Comparison of ENCODE assay signal across 23 mouse cellular contexts in the genomic region with DNA sequence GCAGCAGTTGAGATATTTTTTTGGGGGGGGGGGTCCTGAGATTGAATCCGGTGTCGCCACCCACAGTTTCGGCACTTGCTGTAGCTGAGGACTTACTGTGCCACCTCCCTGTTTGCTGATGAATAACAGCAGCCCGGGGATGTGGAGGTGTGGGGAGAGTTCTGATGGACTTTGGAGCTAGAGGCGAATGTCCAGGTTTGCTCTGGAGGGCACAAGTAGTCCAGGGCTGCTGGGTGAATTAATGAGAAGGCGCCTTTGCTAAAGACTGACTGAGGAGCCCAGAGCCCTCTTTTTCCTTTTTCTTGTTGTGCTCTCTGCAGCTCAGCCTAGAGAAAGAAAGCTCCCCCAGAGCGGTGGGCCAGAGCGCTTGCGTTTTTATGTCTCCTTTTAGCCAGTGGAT. TPM values are rescaled to one million over a fixed set of nuclear protein-coding genes. Genes with fewer than 3 reads are reported as not detected.
DNase-seq lines count a peak whose midpoint lies in the region; ATAC-seq and TF ChIP-seq lines count a peak whose summit lies in the region.
"Had no signal": no experiment of that assay in that cellular context is flagged by ENCODE, and none has a peak within 500 bp of the region (broad histone marks: within the 10 kb centered on the region; RNA-seq: fewer than 3 reads in every experiment).

No protein-coding gene starts in this region.

- H3K4me3 ChIP-seq in heart, embryonic 12.5 days: no peak overlapping the region
- H3K4me3 ChIP-seq in kidney, adult 2 months (ENCODE audit: insufficient read depth, low read depth, low read length): peak overlapping the region; percentile 19; the same call in 1 of the 2 replicates
- H3K4me3 ChIP-seq in liver, embryonic 14.5 days (ENCODE audit: insufficient read depth in 1 of 2, low read depth in 2 of 2, low read length in 2 of 2): no peak overlapping the region
- no peak overlapping the region for H3K4me3 ChIP-seq in midbrain, postnatal 0 days (ENCODE audit: low read depth, low read length)
- no peak overlapping the region for H3K4me3 ChIP-seq in layer of hippocampus, adult 2 months
- H3K4me3 ChIP-seq: embryonic facial prominence, embryonic 10.5 days; forebrain, embryonic 15.5 days; hindbrain, embryonic 13.5 days; midbrain, embryonic 10.5 days; neural tube, embryonic 15.5 days had no signal

- intact Hi-C loops in heart, postnatal 14 days (cut with DNase I): no loop called here

- no peak for TF ChIP-seq EP300 in liver, embryonic 14.5 days (IDR thresholded peaks at IDR 0.05; ENCODE audit: low read depth)

- no peaks in the 10 kb centered on the region for H3K36me3 ChIP-seq in heart, embryonic 12.5 days
- H3K36me3 ChIP-seq in kidney, adult 2 months (ENCODE audit: control insufficient read depth, insufficient read depth, low read length): no peaks in the 10 kb centered on the region
- no peaks in the 10 kb centered on the region for H3K36me3 ChIP-seq in liver, embryonic 14.5 days (replicated peaks; ENCODE audit: control insufficient read depth, insufficient read depth, low read depth)
- H3K36me3 ChIP-seq in midbrain, postnatal 0 days (ENCODE audit: insufficient read depth, low read length): no peaks in the 10 kb centered on the region
- H3K36me3 ChIP-seq: embryonic facial prominence, embryonic 10.5 days; forebrain, embryonic 15.5 days; hindbrain, embryonic 13.5 days; midbrain, embryonic 10.5 days; neural tube, embryonic 15.5 days had no signal

- no peaks in the 10 kb centered on the region for H3K9me3 ChIP-seq in heart, embryonic 12.5 days (replicated peaks)
- no peaks in the 10 kb centered on the region for H3K9me3 ChIP-seq in liver, embryonic 14.5 days (ENCODE audit: control insufficient read depth, low read length)
- no peaks in the 10 kb centered on the region for H3K9me3 ChIP-seq in midbrain, postnatal 0 days (ENCODE audit: low read length)
- H3K9me3 ChIP-seq: embryonic facial prominence, embryonic 10.5 days; forebrain, embryonic 15.5 days; hindbrain, embryonic 13.5 days; midbrain, embryonic 10.5 days; neural tube, embryonic 15.5 days had no signal

- no peak overlapping the region for H3K9ac ChIP-seq in heart, embryonic 12.5 days
- H3K9ac ChIP-seq in liver, embryonic 14.5 days (replicated peaks): no peak overlapping the region
- no peak overlapping the region for H3K9ac ChIP-seq in midbrain, postnatal 0 days (replicated peaks; ENCODE audit: low read length, poor library complexity, severe bottlenecking)
- H3K9ac ChIP-seq: forebrain, embryonic 15.5 days; hindbrain, embryonic 13.5 days; neural tube, embryonic 15.5 days had no signal

- H3K27me3 ChIP-seq in heart, embryonic 12.5 days (replicated peaks): no peaks in the 10 kb centered on the region
- no peaks in the 10 kb centered on the region for H3K27me3 ChIP-seq in kidney, adult 2 months (replicated peaks; ENCODE audit: control insufficient read depth, insufficient read depth, low read length)
- H3K27me3 ChIP-seq in liver, embryonic 14.5 days (ENCODE audit: control insufficient read depth, insufficient read depth, low read length): no peaks in the 10 kb centered on the region
- no peaks in the 10 kb centered on the region for H3K27me3 ChIP-seq in midbrain, postnatal 0 days (ENCODE audit: insufficient read depth, low read length)
- H3K27me3 ChIP-seq: forebrain, embryonic 15.5 days; neural tube, embryonic 15.5 days had no signal

- peaks cover 8% of the 10 kb centered on the region; the same call in 1 of the 2 replicates for H3K4me1 ChIP-seq in heart, embryonic 12.5 days (replicated peaks)
- peaks cover 7% of the 10 kb centered on the region for H3K4me1 ChIP-seq in kidney, adult 2 months (ENCODE audit: control insufficient read depth, insufficient read depth, low read length)
- peaks cover 0 to 5% of the 10 kb centered on the region in 2 experiments; a peak in 2 of 4 replicates for H3K4me1 ChIP-seq in liver, embryonic 14.5 days (replicated peaks; ENCODE audit: control insufficient read depth in 2 of 2, insufficient read depth in 2 of 2, low read length in 1 of 2)
- no peaks in the 10 kb centered on the region for H3K4me1 ChIP-seq in midbrain, postnatal 0 days (ENCODE audit: insufficient read depth, low read length)
- H3K4me1 ChIP-seq: forebrain, embryonic 15.5 days; neural tube, embryonic 15.5 days had no signal

- peak; percentile 67 for DNase-seq in heart, adult 11 months
- DNase-seq in kidney, adult 2 months: peak; percentile 91
- peak; percentile 64 for DNase-seq in kidney, postnatal 10 days
- peak in 1 of 3 experiments; percentile 24 for DNase-seq in liver, embryonic 14.5 days (ENCODE audit: low read depth in 3 of 3, low spot score in 3 of 3)
- no peak for DNase-seq in midbrain, postnatal 0 days (ENCODE audit: low spot score)
- DNase-seq in layer of hippocampus, adult 2 months (ENCODE audit: low spot score in 2 of 2): no peak
- no peak for DNase-seq in heart, postnatal 14 days
- DNase-seq: cerebellum, adult 9-10 months; gastrocnemius, postnatal 10 days; right cerebral cortex, adult 18-20 months; right cerebral cortex, postnatal 4 days; thymus, postnatal 14 days had no signal

- H3K4me2 ChIP-seq in heart, embryonic 12.5 days: no peak overlapping the region
- H3K4me2 ChIP-seq in liver, embryonic 14.5 days (ENCODE audit: low read depth): peak overlapping the region; percentile 22; the same call in 1 of the 2 replicates
- no peak overlapping the region for H3K4me2 ChIP-seq in midbrain, postnatal 0 days (ENCODE audit: low read depth, low read length, poor library complexity, severe bottlenecking)
- H3K4me2 ChIP-seq: forebrain, embryonic 15.5 days; heart, embryonic 11.5 days; hindbrain, embryonic 13.5 days; neural tube, embryonic 15.5 days had no signal

- H3K27ac ChIP-seq in heart, embryonic 12.5 days (ENCODE audit: poor library complexity, severe bottlenecking): no peak overlapping the region
- peak overlapping the region; percentile 98 for H3K27ac ChIP-seq in kidney, adult 2 months (ENCODE audit: insufficient read depth, low read depth, low read length)
- H3K27ac ChIP-seq in liver, embryonic 14.5 days: no peak overlapping the region
- H3K27ac ChIP-seq in midbrain, postnatal 0 days (ENCODE audit: low read depth, low read length): no peak overlapping the region
- no peak overlapping the region for H3K27ac ChIP-seq in layer of hippocampus, adult 2 months
- H3K27ac ChIP-seq: embryonic facial prominence, embryonic 10.5 days; forebrain, embryonic 15.5 days; hindbrain, embryonic 13.5 days; midbrain, embryonic 10.5 days; neural tube, embryonic 15.5 days had no signal

- TF ChIP-seq POLR2A in kidney, adult 2 months (IDR thresholded peaks at IDR 0.05; ENCODE audit: low read depth, low read length): no peak

- no peak for ATAC-seq in heart, embryonic 12.5 days (ENCODE audit: insufficient number of reproducible peaks, low FRiP score)
- ATAC-seq in liver, embryonic 14.5 days (ENCODE audit: insufficient read depth): no peak
- ATAC-seq in midbrain, postnatal 0 days (ENCODE audit: low FRiP score): no peak
- ATAC-seq: forebrain, embryonic 15.5 days; midbrain, embryonic 16.5 days had no signal

- WGBS in heart, embryonic 12.5 days: 78% methylated on average over 9 of the region's 9 CpGs
- 59% methylated on average over 9 of the region's 9 CpGs for WGBS in kidney, adult 2 months
- 66% methylated on average over 9 of the region's 9 CpGs for WGBS in liver, embryonic 14.5 days (ENCODE audit: insufficient replicate concordance)
- 81% methylated on average over 9 of the region's 9 CpGs for WGBS in midbrain, postnatal 0 days

- TF ChIP-seq CTCF in kidney, adult 2 months (conservative IDR thresholded peaks at IDR 0.05; ENCODE audit: insufficient read depth, insufficient read length, low read depth, low read length): 0 out of 2 replicates have a peak, but pooled peaks have one; percentile 10
- no peak for TF ChIP-seq CTCF in liver, embryonic 14.5 days (IDR thresholded peaks at IDR 0.05; ENCODE audit: low read depth)
- no peak for TF ChIP-seq CTCF in midbrain, postnatal 0 days (IDR thresholded peaks at IDR 0.05)
- no peak for TF ChIP-seq CTCF in layer of hippocampus, adult 2 months (conservative IDR thresholded peaks at IDR 0.05)

RNA-seq across cellular contexts. Expression of gene Slc6a13, which starts 4.6 kb away (rescaled TPM):
- 6.9 and 8.7 TPM in 2 replicates for polyA plus RNA-seq in heart, embryonic 12.5 days (2016; fragmentation: Nextera tagmentation; extraction: Ambion mirVana)
- polyA plus RNA-seq in kidney, adult 2 months (2012; rRNA removed): 95.6 and 117 TPM in 2 replicates
- 14.9 and 17.2 TPM in 2 replicates for polyA plus RNA-seq in liver, embryonic 14.5 days (2012; rRNA removed)
- 19.3 and 21.7 TPM in 2 replicates for polyA plus RNA-seq in liver, embryonic 14.5 days (2014; fragmentation: Nextera tagmentation; extraction: Ambion mirVana)
- total RNA-seq in midbrain, postnatal 0 days (2014; rRNA removed): 53.1 and 59.4 TPM in 2 replicates
- 61.7 and 65.3 TPM in 2 replicates for polyA plus RNA-seq in midbrain, postnatal 0 days (2015; fragmentation: Nextera tagmentation; extraction: Ambion mirVana)
- total RNA-seq in layer of hippocampus, adult 2 months (2021): 10 to 100 TPM in 1 of 2 experiments, 1 to 10 TPM in 1; 8.3 to 13.5 TPM
- 1 to 10 TPM in 1 of 2 experiments, under 1 TPM in 1; 0.19 to 1.3 TPM for total RNA-seq in heart, postnatal 14 days (2021)

RNA-seq across cellular contexts. Expression of gene Slc6a12, which starts 38.2 kb away (rescaled TPM):
- not detected in 2 replicates for polyA plus RNA-seq in heart, embryonic 12.5 days (2016; fragmentation: Nextera tagmentation; extraction: Ambion mirVana)
- 6.5 and 8.2 TPM in 2 replicates for polyA plus RNA-seq in kidney, adult 2 months (2012; rRNA removed)
- 1.3 and 2.1 TPM in 2 replicates for polyA plus RNA-seq in liver, embryonic 14.5 days (2012; rRNA removed)
- polyA plus RNA-seq in liver, embryonic 14.5 days (2014; fragmentation: Nextera tagmentation; extraction: Ambion mirVana): 2.0 and 2.1 TPM in 2 replicates
- total RNA-seq in midbrain, postnatal 0 days (2014; rRNA removed): 12.4 and 13.0 TPM in 2 replicates
- polyA plus RNA-seq in midbrain, postnatal 0 days (2015; fragmentation: Nextera tagmentation; extraction: Ambion mirVana): 8.1 and 8.2 TPM in 2 replicates
- 1 to 10 TPM in 1 of 2 experiments, under 1 TPM in 1; 0.93 to 2.1 TPM for total RNA-seq in layer of hippocampus, adult 2 months (2021)
- not detected for total RNA-seq in heart, postnatal 14 days (2021)
- total RNA-seq: heart, postnatal 10 days had no signal
- polyA plus RNA-seq: lung, embryonic 16.5 days; midbrain, embryonic 10.5 days; stomach, embryonic 14.5 days had no signal

RNA-seq across cellular contexts. Expression of gene Usp18, which starts 58.9 kb away (rescaled TPM):
- 1.5 and 1.8 TPM in 2 replicates for polyA plus RNA-seq in heart, embryonic 12.5 days (2016; fragmentation: Nextera tagmentation; extraction: Ambion mirVana)
- 5.9 and 9.7 TPM in 2 replicates for polyA plus RNA-seq in kidney, adult 2 months (2012; rRNA removed)
- 2.6 and 2.9 TPM in 2 replicates for polyA plus RNA-seq in liver, embryonic 14.5 days (2012; rRNA removed)
- polyA plus RNA-seq in liver, embryonic 14.5 days (2014; fragmentation: Nextera tagmentation; extraction: Ambion mirVana): 5.4 and 6.0 TPM in 2 replicates
- 1.1 and 2.5 TPM in 2 replicates for total RNA-seq in midbrain, postnatal 0 days (2014; rRNA removed)
- 2.0 and 3.8 TPM in 2 replicates for polyA plus RNA-seq in midbrain, postnatal 0 days (2015; fragmentation: Nextera tagmentation; extraction: Ambion mirVana)
- total RNA-seq in layer of hippocampus, adult 2 months (2021): under 1 TPM; 0.52 to 0.74 TPM
- 1 to 10 TPM in 1 of 2 experiments, under 1 TPM in 1; 0.86 to 1.0 TPM for total RNA-seq in heart, postnatal 14 days (2021)

Comparison
In these comparisons a context has a peak if more than half of its experiments do, and no peak if none do; other contexts are left out.
1. DNase-seq: peak in heart, adult 11 months (single experiment), kidney, adult 2 months (single experiment) and kidney, postnatal 10 days (single experiment); none in midbrain, postnatal 0 days (single experiment), layer of hippocampus, adult 2 months (0 of 2) and heart, postnatal 14 days (0 of 2).